Mouse (Mus musculus) stomach, embryonic 16.5 days (tissue): ENCODE results near the gene Eva1c. TPM values are rescaled to one million over a fixed set of nuclear protein-coding genes. Genes with fewer than 3 reads are reported as not detected.

Experiments used
- ATAC-seq: fragments of 200-750 bp; cut with Nextera tagmentation; 2 replicates; pipeline ENCODE4 v1.8.0; 2017; ENCODE audit warnings: moderate number of reproducible peaks, moderate TSS enrichment; ENCODE audit not compliant: insufficient read depth, low FRiP score
- H3K27ac ChIP-seq: fragments of 300-500 bp; sonication (generic); 2 replicates; pipeline ENCODE4 v1.5.1; 2014; ENCODE audit warnings: low read length
- H3K27me3 ChIP-seq: fragments of 300-500 bp; sonication (generic); 2 replicates; pipeline ENCODE4 v1.6.1; 2014; ENCODE audit warnings: low read length, control low read depth, mixed read lengths; ENCODE audit not compliant: control insufficient read depth, insufficient read depth
- H3K36me3 ChIP-seq: fragments of 300-500 bp; sonication (generic); 2 replicates; pipeline ENCODE4 v1.6.1; 2014; ENCODE audit warnings: low read length; ENCODE audit not compliant: control insufficient read depth, insufficient read depth
- H3K4me1 ChIP-seq: fragments of 300-500 bp; sonication (generic); 2 replicates; pipeline ENCODE4 v1.6.1; 2014; ENCODE audit warnings: low read length, control low read depth, mixed read lengths; ENCODE audit not compliant: control insufficient read depth, insufficient read depth
- H3K4me2 ChIP-seq: fragments of 300-500 bp; sonication (generic); 2 replicates; pipeline ENCODE4 v1.6.1; 2014; ENCODE audit warnings: low read depth, low read length, mixed read lengths
- H3K4me3 ChIP-seq: fragments of 300-500 bp; sonication (generic); replicated peaks from 2 replicates; pipeline ENCODE4 v1.5.1; 2014; ENCODE audit warnings: mild to moderate bottlenecking, low read length
- H3K9ac ChIP-seq: fragments of 300-500 bp; sonication (generic); 2 replicates; pipeline ENCODE4 v1.6.1; 2014; ENCODE audit warnings: low read length
- H3K9me3 ChIP-seq: fragments of 300-500 bp; sonication (generic); replicated peaks from 2 replicates; pipeline ENCODE4 v1.6.1; 2016; ENCODE audit warnings: low read length, control low read depth; ENCODE audit not compliant: control insufficient read depth
- WGBS: fragments of 180-500 bp; shearing (Covaris S2); extraction: QIAGEN DNeasy Blood & Tissue Kit; methylation state at CpG from one replicate; pipeline ENCODE4 v1.1.7; 2014; 5-methylcytosine and 5-hydroxymethylcytosine counted together
- polyA plus RNA-seq: library from polyadenylated mRNA; unstranded; fragments of >200 nt; fragmentation: Nextera tagmentation; extraction: Ambion mirVana; gene quantifications from 2 replicates; pipeline ENCODE4 v1.2.1, GENCODE M21; 2015

Eva1c gene
- polyA plus RNA-seq, 1 experiment from 2014 or later, result 2.2 TPM

DNA sequence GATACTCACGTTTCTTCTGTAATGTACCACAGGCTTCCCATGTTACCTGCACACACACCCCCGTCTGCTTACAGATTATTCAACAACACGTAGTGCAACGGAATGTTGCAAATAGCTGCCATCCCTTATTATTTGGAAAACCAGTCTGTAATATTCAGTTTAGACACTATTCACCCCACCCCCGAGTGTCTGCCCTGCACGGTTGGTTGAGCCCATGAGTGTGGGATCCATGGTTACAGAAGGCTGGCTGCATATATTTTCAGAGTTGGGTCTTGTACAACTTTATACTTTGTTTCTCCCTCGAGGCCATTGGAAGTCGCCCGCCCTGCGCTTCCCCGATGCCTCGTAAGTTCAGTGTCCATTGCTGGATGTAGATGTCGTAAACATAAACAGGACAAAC lies 19.1 kb downstream of the Eva1c start:
- Histone ChIP-seq H3K9me3 (no peaks in the 10 kb centered on the region), H3K27ac (no peak overlapping the region), H3K9ac (no peak overlapping the region), H3K27me3 (no peaks in the 10 kb centered on the region), H3K4me3 (no peak overlapping the region), H3K4me1 (no peaks in the 10 kb centered on the region), H3K36me3 (no peaks in the 10 kb centered on the region), H3K4me2 (no peak overlapping the region)
- WGBS, result 82% methylated on average over 13 of the region's 13 CpGs
- ATAC-seq, result no peak

- Histone ChIP-seq H3K4me1 (no peaks in the 10 kb centered on the region), H3K4me2 (no peak overlapping the region), H3K27me3 (no peaks in the 10 kb centered on the region), H3K27ac (no peak overlapping the region), H3K9ac (no peak overlapping the region), H3K9me3 (no peaks in the 10 kb centered on the region), H3K4me3 (no peak overlapping the region), H3K36me3 (no peaks in the 10 kb centered on the region)
- no peak for ATAC-seq
- 69% methylated on average over 7 of the region's 7 CpGs for WGBS
Observed at GRCm38 (mm10) chr16:90848697-90849096, 22.2 kb downstream of the Eva1c start.

GRCm38 (mm10) chr16:90849262-90849661 lies 22.7 kb downstream of the Eva1c start:
- Histone ChIP-seq H3K4me3 (no peak overlapping the region), H3K4me2 (no peak overlapping the region), H3K9ac (no peak overlapping the region), H3K9me3 (no peaks in the 10 kb centered on the region), H3K4me1 (no peaks in the 10 kb centered on the region), H3K27me3 (no peaks in the 10 kb centered on the region), H3K36me3 (no peaks in the 10 kb centered on the region), H3K27ac (no peak overlapping the region)
- no peak for ATAC-seq
- 45% methylated on average over 12 of the region's 12 CpGs for WGBS

- H3K4me2 ChIP-seq, result no peak overlapping the region
- no peak overlapping the region for H3K27ac ChIP-seq
- ATAC-seq, result no peak
- H3K9me3 ChIP-seq, result no peaks in the 10 kb centered on the region
- no peak overlapping the region for H3K4me3 ChIP-seq
- no peaks in the 10 kb centered on the region for H3K36me3 ChIP-seq
- 66% methylated on average over 7 of the region's 7 CpGs for WGBS
- no peaks in the 10 kb centered on the region for H3K27me3 ChIP-seq
- H3K4me1 ChIP-seq, result no peaks in the 10 kb centered on the region
- H3K9ac ChIP-seq, result no peak overlapping the region
Observed at GRCm38 (mm10) chr16:90850881-90851280, 24.4 kb downstream of the Eva1c start.

DNA sequence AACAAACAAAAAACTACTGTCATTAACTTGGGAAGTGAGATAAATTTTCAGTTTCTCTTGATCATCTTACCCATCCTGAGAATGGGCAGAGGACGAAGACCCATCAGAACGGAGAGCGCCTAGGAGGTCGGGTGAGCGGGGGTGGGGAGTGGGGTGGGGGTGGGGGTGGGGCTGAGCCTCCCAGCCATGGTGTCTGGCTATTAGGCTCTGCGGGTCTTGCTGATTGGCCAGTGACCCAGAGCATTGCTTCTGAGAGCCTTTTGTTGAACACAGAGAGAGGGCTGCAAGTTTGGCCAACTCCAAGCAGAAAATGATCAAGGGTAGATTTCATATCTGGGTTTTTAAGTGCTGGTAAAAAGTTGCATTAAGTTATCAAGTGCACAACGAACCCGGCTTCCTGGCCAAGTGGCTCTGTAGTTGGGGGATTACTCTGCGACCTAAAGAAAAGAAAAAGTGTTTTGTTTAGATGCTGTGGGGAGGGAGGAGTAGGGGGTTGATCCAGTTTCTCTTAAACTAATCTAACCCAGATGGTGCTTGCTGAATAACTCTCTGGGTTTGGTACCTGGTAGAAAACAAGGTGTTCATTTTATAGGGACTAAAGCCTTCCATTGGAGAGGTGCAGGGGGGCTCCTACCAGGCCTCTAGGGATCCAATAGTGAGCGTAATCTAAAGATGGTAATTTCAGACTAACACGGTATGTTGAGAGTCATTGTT lies 25.3 kb downstream of the Eva1c start:
- H3K4me3 ChIP-seq, result no peak overlapping the region
- H3K4me1 ChIP-seq, result no peaks in the 10 kb centered on the region
- ATAC-seq, result no peak
- no peaks in the 10 kb centered on the region for H3K9me3 ChIP-seq
- no peaks in the 10 kb centered on the region for H3K27me3 ChIP-seq
- H3K9ac ChIP-seq, result no peak overlapping the region
- no peaks in the 10 kb centered on the region for H3K36me3 ChIP-seq
- no peak overlapping the region for H3K27ac ChIP-seq
- 64% methylated on average over 11 of the region's 11 CpGs for WGBS
- no peak overlapping the region for H3K4me2 ChIP-seq

DNA sequence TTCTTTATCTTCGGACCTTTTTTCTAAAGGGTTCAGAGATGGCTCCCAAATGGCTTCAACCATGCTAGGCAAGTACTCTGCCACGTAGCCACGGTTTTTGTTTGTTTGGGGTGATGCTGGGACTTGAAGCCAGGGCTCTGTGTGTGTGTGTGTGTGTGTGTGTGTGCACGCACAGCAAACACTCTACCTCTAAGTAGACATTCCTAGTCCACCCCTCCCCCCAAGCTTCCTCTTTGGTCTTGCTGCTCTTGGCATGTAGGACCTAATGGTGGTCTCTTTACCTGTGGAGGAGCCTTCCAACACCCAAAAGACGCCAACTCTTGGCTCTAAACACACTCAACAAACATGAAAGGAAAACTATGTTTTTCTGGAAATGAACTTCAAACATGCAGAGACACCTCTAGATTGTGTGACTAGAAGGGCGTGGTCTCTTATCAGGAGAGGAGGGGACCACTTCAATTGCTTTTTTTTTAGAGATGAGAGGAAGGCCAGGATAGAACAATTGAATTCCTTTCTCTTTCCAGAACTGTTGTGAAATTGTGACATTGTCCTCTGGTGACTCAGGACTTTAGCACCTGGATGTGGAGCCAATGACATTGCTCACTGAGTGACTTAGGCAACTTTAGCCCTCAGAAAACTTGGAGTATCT lies 30.2 kb downstream of the Eva1c start:
- no peak for ATAC-seq
- H3K4me2 ChIP-seq, result no peak overlapping the region
- H3K27me3 ChIP-seq, result no peaks in the 10 kb centered on the region
- H3K4me1 ChIP-seq, result no peaks in the 10 kb centered on the region
- H3K9me3 ChIP-seq, result no peaks in the 10 kb centered on the region
- WGBS, result 75% methylated on average over 6 of the region's 6 CpGs
- no peak overlapping the region for H3K4me3 ChIP-seq
- no peak overlapping the region for H3K27ac ChIP-seq
- H3K9ac ChIP-seq, result no peak overlapping the region
- H3K36me3 ChIP-seq, result no peaks in the 10 kb centered on the region

DNA sequence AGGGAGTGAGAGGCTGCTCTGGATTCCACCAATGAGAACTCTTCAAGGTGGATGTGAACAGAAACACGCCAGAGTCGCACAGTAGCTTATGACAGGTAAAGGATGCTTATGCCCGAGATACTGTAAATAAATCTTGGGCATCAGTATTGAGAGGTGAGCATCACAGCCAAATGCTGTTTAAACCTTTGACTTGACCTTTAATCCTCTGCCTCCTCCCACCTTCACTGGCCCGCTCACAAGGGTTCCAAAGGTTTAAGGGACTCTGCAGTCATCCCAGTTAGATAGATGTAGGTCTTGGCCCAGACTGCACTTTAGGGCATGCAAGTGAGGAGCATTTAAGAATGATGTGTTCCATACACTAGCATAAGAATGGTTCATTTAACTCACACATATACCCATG lies 31.7 kb downstream of the Eva1c start:
- ATAC-seq, result no peak
- Histone ChIP-seq H3K4me3 (no peak overlapping the region), H3K4me2 (no peak overlapping the region), H3K4me1 (no peaks in the 10 kb centered on the region), H3K9me3 (no peaks in the 10 kb centered on the region), H3K27ac (no peak overlapping the region), H3K36me3 (no peaks in the 10 kb centered on the region), H3K9ac (no peak overlapping the region), H3K27me3 (no peaks in the 10 kb centered on the region)
- WGBS, result 65% methylated on average over 4 of the region's 4 CpGs

- H3K27ac ChIP-seq, result no peak overlapping the region
- no peak overlapping the region for H3K4me3 ChIP-seq
- H3K9me3 ChIP-seq, result no peaks in the 10 kb centered on the region
- WGBS, result 71% methylated on average over 3 of the region's 3 CpGs
- ATAC-seq, result no peak
- no peak overlapping the region for H3K9ac ChIP-seq
- H3K27me3 ChIP-seq, result no peaks in the 10 kb centered on the region
- H3K4me1 ChIP-seq, result no peaks in the 10 kb centered on the region
- no peak overlapping the region for H3K4me2 ChIP-seq
- no peaks in the 10 kb centered on the region for H3K36me3 ChIP-seq
Observed at GRCm38 (mm10) chr16:90863036-90863435, 36.5 kb downstream of the Eva1c start.

- H3K4me2 ChIP-seq, result no peak overlapping the region
- no peaks in the 10 kb centered on the region for H3K27me3 ChIP-seq
- H3K9ac ChIP-seq, result no peak overlapping the region
- WGBS, result 77% methylated on average over 10 of the region's 10 CpGs
- no peak overlapping the region for H3K27ac ChIP-seq
- no peak for ATAC-seq
- no peaks in the 10 kb centered on the region for H3K4me1 ChIP-seq
- H3K36me3 ChIP-seq, result no peaks in the 10 kb centered on the region
- no peaks in the 10 kb centered on the region for H3K9me3 ChIP-seq
- no peak overlapping the region for H3K4me3 ChIP-seq
Observed at GRCm38 (mm10) chr16:90863468-90864046, 37.0 kb downstream of the Eva1c start.
